Mouse (Mus musculus) heart, embryonic 15.5 days (tissue): ENCODE results near the gene Mfap3l. TPM values are rescaled to one million over a fixed set of nuclear protein-coding genes. Genes with fewer than 3 reads are reported as not detected.
"Not testable (repeated sequence)": the region's sequence is repeated elsewhere in the genome, so short reads cannot be mapped to it uniquely, and the experiment has no call there.

ENCODE experiments used
- ATAC-seq: fragments of 200-750 bp; cut with Nextera tagmentation; replicated peaks from 2 replicates; pipeline ENCODE4 v1.8.0; 2017; ENCODE audit warnings: low read depth, moderate TSS enrichment; ENCODE audit not compliant: insufficient number of reproducible peaks, insufficient read depth, low FRiP score
- H3K27ac ChIP-seq: fragments of 300-500 bp; sonication (generic); 2 replicates; pipeline ENCODE4 v1.5.1; 2015; ENCODE audit warnings: mild to moderate bottlenecking, inconsistent platforms
- H3K27me3 ChIP-seq: fragments of 300-500 bp; sonication (generic); 2 replicates; pipeline ENCODE4 v1.6.1; 2015; ENCODE audit warnings: inconsistent platforms
- H3K36me3 ChIP-seq: fragments of 300-500 bp; sonication (generic); 2 replicates; pipeline ENCODE4 v1.6.1; 2015; ENCODE audit warnings: mild to moderate bottlenecking, inconsistent platforms
- H3K4me1 ChIP-seq: fragments of 300-500 bp; sonication (generic); replicated peaks from 2 replicates; pipeline ENCODE4 v1.6.1; 2015; ENCODE audit warnings: inconsistent platforms
- H3K4me2 ChIP-seq: fragments of 300-500 bp; sonication (generic); 2 replicates; pipeline ENCODE4 v1.6.1; 2015; ENCODE audit warnings: inconsistent platforms, mild to moderate bottlenecking, moderate library complexity
- H3K4me3 ChIP-seq: fragments of 300-500 bp; sonication (generic); 2 replicates; pipeline ENCODE4 v1.5.1; 2015; ENCODE audit warnings: mild to moderate bottlenecking, inconsistent platforms
- H3K9ac ChIP-seq: fragments of 300-500 bp; sonication (generic); 2 replicates; pipeline ENCODE4 v1.6.1; 2015; ENCODE audit warnings: mild to moderate bottlenecking, inconsistent platforms
- H3K9me3 ChIP-seq: fragments of 300-500 bp; sonication (generic); replicated peaks from 2 replicates; pipeline ENCODE4 v1.6.1; 2016; ENCODE audit warnings: inconsistent platforms
- WGBS: fragments of 180-500 bp; shearing (Covaris S2); methylation state at CpG from one replicate; pipeline ENCODE4 v1.1.7; 2015; ENCODE audit warnings: mixed read lengths; 5-methylcytosine and 5-hydroxymethylcytosine counted together
- polyA plus RNA-seq: library from polyadenylated mRNA; unstranded; fragments of >200 nt; fragmentation: Nextera tagmentation; extraction: Ambion mirVana; gene quantifications from 2 replicates; pipeline ENCODE4 v1.2.1, GENCODE M21; 2015

The Mfap3l gene
- polyA plus RNA-seq, 1 experiment from 2014 or later, result 0.67 TPM

- 72% methylated on average over 4 of the region's 4 CpGs for WGBS
These were observed 17.5 kb downstream of the Mfap3l start for GRCm38 (mm10) chr8:60650119-60650518.

GRCm38 (mm10) chr8:60657425-60658113 is 24.9 kb downstream of the Mfap3l start:
- no peaks in the 10 kb centered on the region for H3K27me3 ChIP-seq
- H3K36me3 ChIP-seq, result no peaks in the 10 kb centered on the region
- no peak overlapping the region for H3K4me2 ChIP-seq
- no peaks in the 10 kb centered on the region for H3K9me3 ChIP-seq
- H3K4me1 ChIP-seq, result no peaks in the 10 kb centered on the region
- H3K4me3 ChIP-seq, result no peak overlapping the region
- no peak overlapping the region for H3K9ac ChIP-seq
- H3K27ac ChIP-seq, result no peak overlapping the region
- ATAC-seq, result no peak
- 71% methylated on average over 6 of the region's 6 CpGs for WGBS

More at GRCm38 (mm10) chr8:60650119-60650518, 17.5 kb downstream of the Mfap3l start:
- Histone ChIP-seq H3K27me3 (no peaks in the 10 kb centered on the region), H3K9ac (no peak overlapping the region), H3K4me1 (no peaks in the 10 kb centered on the region), H3K4me3 (no peak overlapping the region), H3K4me2 (no peak overlapping the region), H3K27ac (no peak overlapping the region), H3K9me3 (no peaks in the 10 kb centered on the region), H3K36me3 (no peaks in the 10 kb centered on the region)
- no peak for ATAC-seq

GRCm38 (mm10) chr8:60658114-60658500 is 25.5 kb downstream of the Mfap3l start:
- ATAC-seq, result no peak
- 80% methylated on average over 6 of the region's 6 CpGs for WGBS
- H3K27ac ChIP-seq, result no peak overlapping the region

GRCm38 (mm10) chr8:60658686-60659085 is 26.1 kb downstream of the Mfap3l start:
- not testable (repeated sequence) for H3K36me3 ChIP-seq, H3K4me3 ChIP-seq, H3K9ac ChIP-seq, H3K27me3 ChIP-seq, H3K4me2 ChIP-seq, ATAC-seq, H3K27ac ChIP-seq, H3K4me1 ChIP-seq, H3K9me3 ChIP-seq
- 76% methylated on average over 2 of the region's 2 CpGs for WGBS

More at GRCm38 (mm10) chr8:60658114-60658500, 25.5 kb downstream of the Mfap3l start:
- H3K27me3 ChIP-seq, result no peaks in the 10 kb centered on the region
- no peak overlapping the region for H3K4me3 ChIP-seq
- no peaks in the 10 kb centered on the region for H3K9me3 ChIP-seq
- no peak overlapping the region for H3K9ac ChIP-seq
- H3K36me3 ChIP-seq, result no peaks in the 10 kb centered on the region
- H3K4me1 ChIP-seq, result no peaks in the 10 kb centered on the region
- H3K4me2 ChIP-seq, result no peak overlapping the region

- no peaks in the 10 kb centered on the region for H3K9me3 ChIP-seq
- no peak overlapping the region for H3K9ac ChIP-seq
- no peaks in the 10 kb centered on the region for H3K4me1 ChIP-seq
- H3K36me3 ChIP-seq, result no peaks in the 10 kb centered on the region
- H3K27me3 ChIP-seq, result no peaks in the 10 kb centered on the region
- no peak overlapping the region for H3K4me3 ChIP-seq
- H3K27ac ChIP-seq, result no peak overlapping the region
- H3K4me2 ChIP-seq, result no peak overlapping the region
- WGBS, result 89% methylated on average over 8 of the region's 8 CpGs
- no peak for ATAC-seq
These were observed 27.1 kb downstream of the Mfap3l start for GRCm38 (mm10) chr8:60659721-60660120.

- H3K27me3 ChIP-seq, result no peaks in the 10 kb centered on the region
- H3K9ac ChIP-seq, result no peak overlapping the region
- no peaks in the 10 kb centered on the region for H3K36me3 ChIP-seq
- no peak overlapping the region for H3K27ac ChIP-seq
- no peaks in the 10 kb centered on the region for H3K4me1 ChIP-seq
- no peak overlapping the region for H3K4me3 ChIP-seq
- ATAC-seq, result no peak
- no peaks in the 10 kb centered on the region for H3K9me3 ChIP-seq
- no peak overlapping the region for H3K4me2 ChIP-seq
- WGBS, result 78% methylated on average over 2 of the region's 2 CpGs
These were observed 28.6 kb downstream of the Mfap3l start for GRCm38 (mm10) chr8:60661191-60661590.

GRCm38 (mm10) chr8:60663552-60663951 is 30.9 kb downstream of the Mfap3l start:
- Histone ChIP-seq H3K4me3 (no peak overlapping the region), H3K9ac (no peak overlapping the region), H3K36me3 (no peaks in the 10 kb centered on the region), H3K9me3 (no peaks in the 10 kb centered on the region), H3K4me2 (no peak overlapping the region), H3K27me3 (no peaks in the 10 kb centered on the region), H3K4me1 (no peaks in the 10 kb centered on the region), H3K27ac (no peak overlapping the region)
- ATAC-seq, result no peak
- 61% methylated on average over 5 of the region's 5 CpGs for WGBS

GRCm38 (mm10) chr8:60665821-60666220 is 33.2 kb downstream of the Mfap3l start:
- Histone ChIP-seq H3K4me2 (no peak overlapping the region), H3K27ac (no peak overlapping the region), H3K36me3 (no peaks in the 10 kb centered on the region), H3K4me1 (no peaks in the 10 kb centered on the region), H3K9me3 (no peaks in the 10 kb centered on the region), H3K9ac (no peak overlapping the region), H3K27me3 (no peaks in the 10 kb centered on the region), H3K4me3 (no peak overlapping the region)
- ATAC-seq, result no peak
- 73% methylated on average over 4 of the region's 4 CpGs for WGBS

GRCm38 (mm10) chr8:60666852-60667251 is 34.2 kb downstream of the Mfap3l start:
- Histone ChIP-seq H3K4me1 (no peaks in the 10 kb centered on the region), H3K9ac (no peak overlapping the region), H3K4me3 (no peak overlapping the region), H3K4me2 (no peak overlapping the region), H3K27me3 (no peaks in the 10 kb centered on the region), H3K9me3 (no peaks in the 10 kb centered on the region), H3K36me3 (no peaks in the 10 kb centered on the region), H3K27ac (no peak overlapping the region)
- no peak for ATAC-seq
- WGBS, result 53% methylated on average over 3 of the region's 3 CpGs

- H3K9me3 ChIP-seq, result no peaks in the 10 kb centered on the region
- no peak overlapping the region for H3K4me2 ChIP-seq
- H3K27ac ChIP-seq, result no peak overlapping the region
- WGBS, result 81% methylated on average over 6 of the region's 6 CpGs
- H3K36me3 ChIP-seq, result no peaks in the 10 kb centered on the region
- no peak for ATAC-seq
- H3K9ac ChIP-seq, result no peak overlapping the region
- no peaks in the 10 kb centered on the region for H3K27me3 ChIP-seq
- H3K4me3 ChIP-seq, result no peak overlapping the region
- H3K4me1 ChIP-seq, result no peaks in the 10 kb centered on the region
These were observed 46.0 kb downstream of the Mfap3l start for GRCm38 (mm10) chr8:60678590-60678989.

- Histone ChIP-seq H3K36me3 (no peaks in the 10 kb centered on the region), H3K27ac (no peak overlapping the region), H3K9ac (no peak overlapping the region), H3K4me3 (no peak overlapping the region), H3K4me1 (no peaks in the 10 kb centered on the region), H3K4me2 (no peak overlapping the region), H3K9me3 (no peaks in the 10 kb centered on the region), H3K27me3 (no peaks in the 10 kb centered on the region)
- 78% methylated on average over 4 of the region's 4 CpGs for WGBS
- no peak for ATAC-seq
These were observed 49.2 kb downstream of the Mfap3l start for GRCm38 (mm10) chr8:60681811-60682210.

- ATAC-seq, result no peak
- Histone ChIP-seq H3K4me3 (no peak overlapping the region), H3K4me2 (no peak overlapping the region), H3K9me3 (no peaks in the 10 kb centered on the region), H3K27ac (no peak overlapping the region), H3K27me3 (no peaks in the 10 kb centered on the region), H3K4me1 (no peaks in the 10 kb centered on the region), H3K36me3 (no peaks in the 10 kb centered on the region), H3K9ac (no peak overlapping the region)
- WGBS, result 78% methylated on average over 2 of the region's 2 CpGs
These were observed 49.7 kb downstream of the Mfap3l start for GRCm38 (mm10) chr8:60682340-60682739.
